15 mouse cellular contexts compared by ENCODE assay signal in genomic region chr7:125488706-125489105, GRCm38 (mm10). TPM values are rescaled to one million over a fixed set of nuclear protein-coding genes. Genes with fewer than 3 reads are reported as not detected.
DNase-seq lines count a peak whose midpoint lies in the region; ATAC-seq lines count a peak whose summit lies in the region.
"Had no signal": no experiment of that assay in that cellular context is flagged by ENCODE, and none has a peak within 500 bp of the region (broad histone marks: within the 10 kb centered on the region; RNA-seq: fewer than 3 reads in every experiment).

No protein-coding gene starts in this region.

- no peak overlapping the region for H3K4me2 ChIP-seq in hindbrain, embryonic 13.5 days
- no peak overlapping the region for H3K4me2 ChIP-seq in hindbrain, embryonic 12.5 days (replicated peaks)
- H3K4me2 ChIP-seq: embryonic facial prominence, embryonic 12.5 days had no signal

- H3K36me3 ChIP-seq in hindbrain, embryonic 13.5 days, result peaks cover 28% of the 10 kb centered on the region
- peaks cover 21% of the 10 kb centered on the region for H3K36me3 ChIP-seq in hindbrain, embryonic 12.5 days

- 0 out of 2 replicates have a peak overlapping the region, but pooled peaks have one; percentile 39 for H3K9ac ChIP-seq in hindbrain, embryonic 13.5 days
- no peak overlapping the region; the same call in 1 of the 2 replicates for H3K9ac ChIP-seq in hindbrain, embryonic 12.5 days
- H3K9ac ChIP-seq: embryonic facial prominence, embryonic 12.5 days had no signal

- H3K4me1 ChIP-seq in hindbrain, embryonic 13.5 days (replicated peaks), result peaks cover 31% of the 10 kb centered on the region
- H3K4me1 ChIP-seq in hindbrain, embryonic 12.5 days, result peaks cover 17% of the 10 kb centered on the region

- ATAC-seq in hindbrain, embryonic 13.5 days (ENCODE audit: low FRiP score), result no peak
- ATAC-seq in hindbrain, embryonic 12.5 days (ENCODE audit: low FRiP score), result no peak
- ATAC-seq in activated CD4-positive, CD25-positive, alpha-beta regulatory T cell, adult 4 months, result peak; percentile 59
- ATAC-seq in neutrophil, adult 5-6 weeks (ENCODE audit: extremely low read depth, insufficient number of reproducible peaks, low FRiP score, poor library complexity, severe bottlenecking), result 0 out of 2 replicates have a peak, but pooled peaks have one; percentile 4

- no peaks in the 10 kb centered on the region for H3K27me3 ChIP-seq in hindbrain, embryonic 13.5 days
- H3K27me3 ChIP-seq in hindbrain, embryonic 12.5 days, result no peaks in the 10 kb centered on the region
- H3K27me3 ChIP-seq: embryonic facial prominence, embryonic 12.5 days had no signal

- no peaks in the 10 kb centered on the region for H3K9me3 ChIP-seq in hindbrain, embryonic 13.5 days
- H3K9me3 ChIP-seq in hindbrain, embryonic 12.5 days (replicated peaks), result no peaks in the 10 kb centered on the region
- H3K9me3 ChIP-seq: embryonic facial prominence, embryonic 12.5 days had no signal

- DNase-seq in spleen, postnatal 36 days (ENCODE audit: low spot score in 2 of 2), result peak; percentile 49 to 50
- DNase-seq in spleen, postnatal 10 days (ENCODE audit: low spot score in 2 of 2), result no peak
- no peak for DNase-seq in cerebellum, adult 18-20 months
- no peak for DNase-seq in embryo, embryonic 10 days (ENCODE audit: low spot score)
- DNase-seq: adrenal gland, postnatal 10 days; cerebellum, postnatal 10 days; heart, postnatal 10 days; kidney, adult 11 months; kidney, postnatal 25 days; layer of hippocampus, postnatal 36 days had no signal

- WGBS in hindbrain, embryonic 13.5 days, result 78% methylated on average over 6 of the region's 6 CpGs
- 85% methylated on average over 6 of the region's 6 CpGs for WGBS in hindbrain, embryonic 12.5 days

- no peak overlapping the region for H3K4me3 ChIP-seq in hindbrain, embryonic 13.5 days
- H3K4me3 ChIP-seq in hindbrain, embryonic 12.5 days, result no peak overlapping the region
- H3K4me3 ChIP-seq: embryonic facial prominence, embryonic 12.5 days had no signal

- H3K27ac ChIP-seq in hindbrain, embryonic 13.5 days, result no peak overlapping the region
- no peak overlapping the region for H3K27ac ChIP-seq in hindbrain, embryonic 12.5 days
- H3K27ac ChIP-seq: embryonic facial prominence, embryonic 12.5 days had no signal

RNA-seq across cellular contexts. Expression of gene Nsmce1, which starts 2.7 kb away (rescaled TPM):
- polyA plus RNA-seq in hindbrain, embryonic 13.5 days (2015; fragmentation: Nextera tagmentation; extraction: Ambion mirVana), result 104 TPM in 2 replicates
- polyA plus RNA-seq in hindbrain, embryonic 12.5 days (2016; fragmentation: Nextera tagmentation; extraction: Ambion mirVana), result 93.6 and 107 TPM in 2 replicates
- 100 to 1,000 TPM; 115 to 134 TPM for polyA plus RNA-seq in activated CD4-positive, CD25-positive, alpha-beta regulatory T cell, adult 4 months (2017; shearing (Covaris generic))
- total RNA-seq in neutrophil, adult 5-6 weeks (2017), result 39.3 and 49.5 TPM in 2 replicates

RNA-seq across cellular contexts. Expression of gene Kdm8, which starts 44.2 kb away (rescaled TPM):
- 5.4 and 5.9 TPM in 2 replicates for polyA plus RNA-seq in hindbrain, embryonic 13.5 days (2015; fragmentation: Nextera tagmentation; extraction: Ambion mirVana)
- polyA plus RNA-seq in hindbrain, embryonic 12.5 days (2016; fragmentation: Nextera tagmentation; extraction: Ambion mirVana), result 9.3 and 10.7 TPM in 2 replicates
- polyA plus RNA-seq in activated CD4-positive, CD25-positive, alpha-beta regulatory T cell, adult 4 months (2017; shearing (Covaris generic)), result 1 to 10 TPM; 4.0 to 4.8 TPM
- 4.1 TPM in 2 replicates for total RNA-seq in neutrophil, adult 5-6 weeks (2017)

Comparison
In these comparisons a context has a peak if more than half of its experiments do, and no peak if none do; other contexts are left out.
1. DNase-seq: peak in spleen, postnatal 36 days (2 of 2); none in spleen, postnatal 10 days (0 of 2), cerebellum, adult 18-20 months (0 of 2) and embryo, embryonic 10 days (single experiment).
2. ATAC-seq: peak in activated CD4-positive, CD25-positive, alpha-beta regulatory T cell, adult 4 months (single experiment) and neutrophil, adult 5-6 weeks (single experiment); none in hindbrain, embryonic 13.5 days (single experiment) and hindbrain, embryonic 12.5 days (single experiment).